Mouse (Mus musculus) lung, adult 2 months (tissue): ENCODE results near the gene Aplf.

Source experiments
- CTCF ChIP-seq: fragments of 200-500 bp; IDR thresholded peaks from 2 replicates; pipeline ENCODE4 v1.5.1; 2011; ENCODE audit warnings: mild to moderate bottlenecking, low read length, control low read depth; ENCODE audit not compliant: insufficient read depth
- POLR2A ChIP-seq: fragments of 200-500 bp; IDR thresholded peaks from 2 replicates; pipeline ENCODE4 v1.6.1; 2011; ENCODE audit warnings: low read depth, mild to moderate bottlenecking, control low read depth, low read length, borderline replicate concordance; ENCODE audit errors: extremely low read depth

DNA sequence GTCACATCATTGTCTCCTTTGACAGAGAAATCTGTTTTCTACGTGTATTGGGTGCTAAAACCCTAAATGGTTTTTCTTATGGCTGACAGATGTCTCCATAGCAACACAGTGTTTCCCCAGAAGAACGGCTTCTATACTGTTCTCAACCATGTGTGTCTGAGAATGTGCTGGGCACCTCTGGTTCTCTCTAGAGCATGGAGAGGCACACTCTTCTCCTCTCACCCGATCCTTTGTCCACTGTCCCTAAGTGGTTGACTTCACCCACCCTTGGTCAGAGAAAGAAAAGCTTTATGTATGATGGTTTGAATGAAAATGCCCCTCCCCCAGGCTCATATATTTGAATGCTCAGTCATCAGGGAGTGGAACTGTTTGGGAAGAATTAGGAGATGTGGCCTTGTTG is 8.4 kb upstream of the Aplf start:
- TF ChIP-seq POLR2A, result no peak
- no peak for TF ChIP-seq CTCF
